Mouse (Mus musculus): Measurements from ENCODE around the gene Cdkn2d.
A peak's percentile ranks its signal among the peaks of the same experiment; 100 is the strongest.

DNA sequence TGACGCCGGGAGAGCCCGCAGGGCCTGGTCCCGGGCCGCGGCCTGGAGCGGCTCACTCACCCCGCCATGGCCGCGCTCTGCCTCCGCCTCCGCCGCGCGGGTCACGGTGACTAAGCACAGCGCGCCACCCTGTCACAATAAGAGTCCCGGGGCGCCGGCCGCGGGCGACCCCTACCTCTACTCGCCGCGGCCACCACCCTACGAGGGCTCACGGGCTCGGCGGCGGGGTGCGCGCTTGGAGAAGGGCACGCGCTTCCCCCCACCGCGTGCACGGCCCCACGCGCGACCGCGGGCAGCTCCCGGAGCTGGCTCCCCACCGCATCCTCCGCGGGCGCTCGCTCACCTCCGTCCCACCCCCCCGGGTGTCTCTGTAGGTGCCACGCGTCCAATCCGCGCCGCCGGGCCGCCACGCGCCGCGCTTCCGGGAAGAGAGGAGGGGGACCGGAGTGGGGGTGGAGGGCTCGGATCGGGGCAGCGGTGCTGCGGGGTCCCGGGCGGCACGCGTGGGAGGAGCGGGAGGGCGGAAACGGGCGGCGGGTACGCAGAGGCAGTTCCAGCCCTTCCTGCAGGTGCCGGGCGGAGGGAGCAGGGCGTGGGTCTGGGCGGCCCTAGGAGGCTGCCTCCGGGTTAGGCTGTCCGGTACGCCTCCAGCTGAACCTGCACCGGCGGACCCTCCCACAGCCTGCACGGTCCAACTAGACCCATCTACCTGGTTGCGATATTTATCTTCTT lies 52.3 kb downstream of the Cdkn2d start, which contains the start of gene Keap1:
- TF ChIP-seq POLR2A (IDR thresholded peaks at IDR 0.05; ENCODE audit: borderline replicate concordance, extremely low read depth, low read depth, low read length) (peak; percentile 54; the same call in 1 of the 2 replicates), CTCF (IDR thresholded peaks at IDR 0.05; ENCODE audit: insufficient read depth, low read length) (no peak)

Data from lung, adult 2 months (tissue).